Comparison of ENCODE assay signal across 16 mouse cellular contexts in genomic region chr6:29827291-29828242, GRCm38 (mm10). TPM values are rescaled to one million over a fixed set of nuclear protein-coding genes. Genes with fewer than 3 reads are reported as not detected.
DNase-seq lines count a peak whose midpoint lies in the region; ATAC-seq and TF ChIP-seq lines count a peak whose summit lies in the region.
"Had no signal": no experiment of that assay in that cellular context is flagged by ENCODE, and none has a peak within 500 bp of the region (broad histone marks: within the 10 kb centered on the region; RNA-seq: fewer than 3 reads in every experiment).

No protein-coding gene starts in this region.

- H3K9ac ChIP-seq in midbrain, embryonic 11.5 days (ENCODE audit: low read length) = no peak overlapping the region
- no peak overlapping the region for H3K9ac ChIP-seq in midbrain, embryonic 13.5 days (replicated peaks)
- H3K9ac ChIP-seq in hindbrain, embryonic 14.5 days = no peak overlapping the region
- H3K9ac ChIP-seq: forebrain, postnatal 0 days; midbrain, embryonic 15.5 days had no signal

- H3K4me2 ChIP-seq in midbrain, embryonic 11.5 days = no peak overlapping the region
- H3K4me2 ChIP-seq in midbrain, embryonic 13.5 days (replicated peaks) = no peak overlapping the region
- H3K4me2 ChIP-seq in hindbrain, embryonic 14.5 days (replicated peaks) = no peak overlapping the region
- H3K4me2 ChIP-seq: midbrain, embryonic 15.5 days had no signal

- TF ChIP-seq CTCF in small intestine, adult 2 months (IDR thresholded peaks at IDR 0.05; ENCODE audit: extremely low read depth, insufficient read length, insufficient replicate concordance, low read depth, low read length) = no peak

- DNase-seq in midbrain, embryonic 11.5 days (ENCODE audit: low spot score, missing footprints) = peak; percentile 74
- DNase-seq in induced T-regulatory cell, adult 2 months (ENCODE audit: low read depth) = peak; percentile 67
- no peak for DNase-seq in cerebellum, adult 8-10 months
- no peak for DNase-seq in hindbrain, embryonic 14.5 days (ENCODE audit: low spot score)
- DNase-seq: adrenal gland, adult 2 months; cerebellum, postnatal 10 days; embryo, embryonic 11 days; forebrain, postnatal 0 days; gastrocnemius, postnatal 36 days; left cerebral cortex, postnatal 4 days; liver had no signal

- no peak for ATAC-seq in midbrain, embryonic 11.5 days (ENCODE audit: low FRiP score)
- no peak for ATAC-seq in midbrain, embryonic 13.5 days
- ATAC-seq in CD4-positive, CD25-positive, alpha-beta regulatory T cell, adult 4 months = peak; percentile 61
- ATAC-seq in hindbrain, embryonic 14.5 days (ENCODE audit: low FRiP score) = no peak
- no peak for ATAC-seq in erythroid progenitor cell, adult 5-6 weeks (replicated peaks; ENCODE audit: low FRiP score, poor library complexity, severe bottlenecking)
- ATAC-seq: forebrain, postnatal 0 days; midbrain, embryonic 15.5 days had no signal

- H3K4me1 ChIP-seq in midbrain, embryonic 11.5 days (ENCODE audit: control insufficient read depth, insufficient read depth, low read length) = no peaks in the 10 kb centered on the region
- H3K4me1 ChIP-seq in midbrain, embryonic 13.5 days (replicated peaks) = no peaks in the 10 kb centered on the region
- peaks cover 12% of the 10 kb centered on the region; the same call in 1 of the 2 replicates for H3K4me1 ChIP-seq in small intestine, adult 2 months (ENCODE audit: control insufficient read depth, insufficient read depth, insufficient read length, low read length)
- H3K4me1 ChIP-seq in hindbrain, embryonic 14.5 days (replicated peaks; ENCODE audit: control insufficient read depth, insufficient read depth, low read length) = no peaks in the 10 kb centered on the region
- H3K4me1 ChIP-seq: midbrain, embryonic 15.5 days had no signal

- no peaks in the 10 kb centered on the region for H3K9me3 ChIP-seq in midbrain, embryonic 11.5 days (ENCODE audit: control insufficient read depth, low read length)
- H3K9me3 ChIP-seq in midbrain, embryonic 13.5 days = no peaks in the 10 kb centered on the region
- no peaks in the 10 kb centered on the region for H3K9me3 ChIP-seq in hindbrain, embryonic 14.5 days (ENCODE audit: control insufficient read depth, low read length)
- H3K9me3 ChIP-seq: midbrain, embryonic 15.5 days had no signal

- H3K27ac ChIP-seq in midbrain, embryonic 11.5 days (ENCODE audit: low read depth, low read length) = no peak overlapping the region
- H3K27ac ChIP-seq in midbrain, embryonic 13.5 days = no peak overlapping the region
- peak overlapping the region; percentile 37; the same call in 1 of the 2 replicates for H3K27ac ChIP-seq in small intestine, adult 2 months (ENCODE audit: insufficient read depth, low read depth, low read length)
- H3K27ac ChIP-seq in hindbrain, embryonic 14.5 days = no peak overlapping the region
- H3K27ac ChIP-seq: midbrain, embryonic 15.5 days had no signal

- no peaks in the 10 kb centered on the region for H3K36me3 ChIP-seq in midbrain, embryonic 11.5 days (ENCODE audit: control insufficient read depth, insufficient read depth, low read length)
- H3K36me3 ChIP-seq in midbrain, embryonic 13.5 days = no peaks in the 10 kb centered on the region
- H3K36me3 ChIP-seq in small intestine, adult 2 months (ENCODE audit: control insufficient read depth, insufficient read depth, low read length) = peaks cover 4% of the 10 kb centered on the region
- H3K36me3 ChIP-seq in hindbrain, embryonic 14.5 days (replicated peaks; ENCODE audit: control insufficient read depth, insufficient read depth) = no peaks in the 10 kb centered on the region
- H3K36me3 ChIP-seq: midbrain, embryonic 15.5 days had no signal

- TF ChIP-seq POLR2A in small intestine, adult 2 months (IDR thresholded peaks at IDR 0.05; ENCODE audit: low read depth, low read length) = no peak

- no peak overlapping the region for H3K4me3 ChIP-seq in midbrain, embryonic 11.5 days (ENCODE audit: low read depth, low read length)
- no peak overlapping the region for H3K4me3 ChIP-seq in midbrain, embryonic 13.5 days (replicated peaks)
- H3K4me3 ChIP-seq in small intestine, adult 2 months (ENCODE audit: low read depth, low read length) = no peak overlapping the region
- no peak overlapping the region for H3K4me3 ChIP-seq in hindbrain, embryonic 14.5 days (replicated peaks; ENCODE audit: low read length)
- H3K4me3 ChIP-seq: midbrain, embryonic 15.5 days had no signal

- H3K27me3 ChIP-seq in midbrain, embryonic 11.5 days (ENCODE audit: control insufficient read depth, insufficient read depth, low read length) = no peaks in the 10 kb centered on the region
- H3K27me3 ChIP-seq in midbrain, embryonic 13.5 days = no peaks in the 10 kb centered on the region
- H3K27me3 ChIP-seq in small intestine, adult 2 months (ENCODE audit: control insufficient read depth, insufficient read depth, low read length) = no peaks in the 10 kb centered on the region
- no peaks in the 10 kb centered on the region for H3K27me3 ChIP-seq in hindbrain, embryonic 14.5 days (ENCODE audit: control insufficient read depth, insufficient read depth, low read length)
- H3K27me3 ChIP-seq: midbrain, embryonic 15.5 days had no signal

- WGBS in midbrain, embryonic 11.5 days = 88% methylated on average over 5 of the region's 5 CpGs
- WGBS in midbrain, embryonic 13.5 days = 87% methylated on average over 5 of the region's 5 CpGs
- WGBS in small intestine, adult 2 months = 55% methylated on average over 5 of the region's 5 CpGs
- 87% methylated on average over 5 of the region's 5 CpGs for WGBS in hindbrain, embryonic 14.5 days

RNA-seq across cellular contexts. Expression of gene Ahcyl2, which starts 59.8 kb away (rescaled TPM):
- 11.3 and 11.8 TPM in 2 replicates for polyA plus RNA-seq in midbrain, embryonic 11.5 days (2014; fragmentation: Nextera tagmentation; extraction: Ambion mirVana)
- 12.8 and 13.1 TPM in 2 replicates for polyA plus RNA-seq in midbrain, embryonic 13.5 days (2015; fragmentation: Nextera tagmentation; extraction: Ambion mirVana)
- 100 to 1,000 TPM in 1 of 2 experiments, 10 to 100 TPM in 1; 87.8 to 108 TPM for polyA plus RNA-seq in CD4-positive, CD25-positive, alpha-beta regulatory T cell, adult 4 months (2017; shearing (Covaris generic))
- polyA plus RNA-seq in small intestine, adult 2 months (2012; rRNA removed) = 84.6 and 110 TPM in 2 replicates
- polyA plus RNA-seq in hindbrain, embryonic 14.5 days (2014; fragmentation: Nextera tagmentation; extraction: Ambion mirVana) = 24.2 and 27.1 TPM in 2 replicates
- 48.6 and 49.7 TPM in 2 replicates for total RNA-seq in erythroid progenitor cell, adult 5-6 weeks (2015; ENCODE audit: low replicate concordance)
- total RNA-seq in erythroid progenitor cell, adult 5-6 weeks (2017; ENCODE audit: low replicate concordance) = 35.2 and 55.4 TPM in 2 replicates

Comparison
In these comparisons a context has a peak if more than half of its experiments do, and no peak if none do; other contexts are left out.
1. DNase-seq: peak in midbrain, embryonic 11.5 days (single experiment) and induced T-regulatory cell, adult 2 months (single experiment); none in cerebellum, adult 8-10 months (single experiment) and hindbrain, embryonic 14.5 days (single experiment).